In the genomic region with DNA sequence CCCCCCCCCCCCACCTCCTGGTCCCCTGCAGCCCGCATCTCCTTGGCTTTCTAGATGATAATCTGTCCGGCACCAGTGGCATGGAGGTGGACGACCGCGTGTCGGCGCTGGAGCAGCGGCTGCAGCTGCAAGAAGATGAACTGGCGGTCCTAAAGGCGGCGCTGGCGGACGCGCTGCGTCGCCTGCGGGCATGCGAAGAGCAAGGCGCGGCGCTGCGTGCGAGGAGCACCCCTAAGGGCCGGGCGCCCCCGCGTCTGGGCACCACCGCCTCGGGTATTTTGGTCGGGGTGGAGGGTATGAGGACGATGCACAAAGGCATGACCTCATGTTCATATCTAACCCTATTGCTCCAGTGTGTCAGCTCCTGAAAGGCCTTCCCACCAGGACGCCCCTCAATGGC, we compare ENCODE assay signal across 8 mouse cellular contexts. TPM values are rescaled to one million over a fixed set of nuclear protein-coding genes. Genes with fewer than 3 reads are reported as not detected.
DNase-seq lines count a peak whose midpoint lies in the region; ATAC-seq and TF ChIP-seq lines count a peak whose summit lies in the region.

No protein-coding gene starts in this region.

- TF ChIP-seq CTCF in lung, embryonic 14.5 days (IDR thresholded peaks at IDR 0.05; ENCODE audit: low read depth): peak; percentile 70

- DNase-seq in CD4-positive, CD25-positive, alpha-beta regulatory T cell, adult 2 months (ENCODE audit: low read depth, low spot score): peak; percentile 88
- peak; percentile 87 for DNase-seq in adrenal gland, postnatal 14 days
- DNase-seq in forebrain, embryonic 10.5 days (ENCODE audit: extremely low spot score, low spot score): peak; percentile 75
- peak; percentile 73 to 79 for DNase-seq in heart, postnatal 14 days
- DNase-seq in kidney, postnatal 25 days: peak; percentile 69 to 84
- DNase-seq in lung, embryonic 14.5 days: peak; percentile 82
- DNase-seq in thymus, postnatal 14 days: peak; percentile 67

- peak overlapping the region; percentile 22 for H3K27ac ChIP-seq in forebrain, embryonic 10.5 days
- H3K27ac ChIP-seq in lung, embryonic 14.5 days (ENCODE audit: low read depth): no peak overlapping the region
- H3K27ac ChIP-seq in neural tube, embryonic 14.5 days (ENCODE audit: low read depth, low read length): no peak overlapping the region

- intact Hi-C loops in heart, postnatal 14 days (cut with DNase I): loop anchor here (2.0 to 5.0 kb wide), 4 partner anchors 30 to 163 kb away; a partner anchor contains a TSS

- peak overlapping the region; percentile 48 for H3K4me2 ChIP-seq in lung, embryonic 14.5 days
- peak overlapping the region; percentile 67 for H3K4me2 ChIP-seq in neural tube, embryonic 14.5 days (ENCODE audit: low read depth, low read length)

- H3K9ac ChIP-seq in lung, embryonic 14.5 days: no peak overlapping the region
- 0 out of 2 replicates have a peak overlapping the region, but pooled peaks have one; percentile 11 for H3K9ac ChIP-seq in neural tube, embryonic 14.5 days (replicated peaks; ENCODE audit: low read depth, low read length)

- H3K4me1 ChIP-seq in forebrain, embryonic 10.5 days: peaks cover 57% of the 10 kb centered on the region
- no peaks in the 10 kb centered on the region; the same call in 1 of the 2 replicates for H3K4me1 ChIP-seq in lung, embryonic 14.5 days (ENCODE audit: insufficient read depth)
- peaks cover 16% of the 10 kb centered on the region for H3K4me1 ChIP-seq in neural tube, embryonic 14.5 days (ENCODE audit: control insufficient read depth, insufficient read depth, low read length)

- peak overlapping the region; percentile 49 for H3K4me3 ChIP-seq in forebrain, embryonic 10.5 days
- peak overlapping the region; percentile 14 for H3K4me3 ChIP-seq in lung, embryonic 14.5 days (ENCODE audit: low read depth, low read length)
- H3K4me3 ChIP-seq in neural tube, embryonic 14.5 days (ENCODE audit: low read depth, low read length): peak overlapping the region; percentile 26

- ATAC-seq in lung, embryonic 14.5 days (ENCODE audit: insufficient read depth): 0 out of 2 replicates have a peak, but pooled peaks have one; percentile 0
- no peak for ATAC-seq in neural tube, embryonic 14.5 days (ENCODE audit: low read depth)

- no peaks in the 10 kb centered on the region for H3K9me3 ChIP-seq in forebrain, embryonic 10.5 days
- H3K9me3 ChIP-seq in lung, embryonic 14.5 days (ENCODE audit: low read depth, low read length): peaks cover 8% of the 10 kb centered on the region; the same call in 1 of the 2 replicates
- no peaks in the 10 kb centered on the region for H3K9me3 ChIP-seq in neural tube, embryonic 14.5 days (ENCODE audit: control insufficient read depth, low read length)

- under 1% methylated on average over 32 of the region's 32 CpGs for WGBS in forebrain, embryonic 10.5 days
- 1% methylated on average over 30 of the region's 32 CpGs for WGBS in lung, embryonic 14.5 days
- under 1% methylated on average over 29 of the region's 32 CpGs for WGBS in neural tube, embryonic 14.5 days

- H3K27me3 ChIP-seq in forebrain, embryonic 10.5 days (ENCODE audit: poor library complexity, severe bottlenecking): peaks cover 64% of the 10 kb centered on the region
- H3K27me3 ChIP-seq in lung, embryonic 14.5 days (ENCODE audit: insufficient read depth, low read length): peaks cover 59% of the 10 kb centered on the region
- 0 out of 2 replicates have a peak, but pooled peaks cover 9% of the 10 kb centered on the region for H3K27me3 ChIP-seq in neural tube, embryonic 14.5 days (ENCODE audit: control insufficient read depth, insufficient read depth, low read length)

- 0 out of 2 replicates have a peak, but pooled peaks cover 7% of the 10 kb centered on the region for H3K36me3 ChIP-seq in forebrain, embryonic 10.5 days (replicated peaks)
- no peaks in the 10 kb centered on the region; the same call in 1 of the 2 replicates for H3K36me3 ChIP-seq in lung, embryonic 14.5 days (ENCODE audit: insufficient read depth)
- peaks cover 12% of the 10 kb centered on the region; the same call in 1 of the 2 replicates for H3K36me3 ChIP-seq in neural tube, embryonic 14.5 days (ENCODE audit: control insufficient read depth, insufficient read depth, low read length)

RNA-seq across cellular contexts. Expression of a gene that starts 3.0 kb away (rescaled TPM):
- total RNA-seq in adrenal gland, postnatal 14 days (2021): 36.9 and 46.6 TPM in 2 replicates
- 5.3 and 6.4 TPM in 2 replicates for polyA plus RNA-seq in forebrain, embryonic 10.5 days (2016; fragmentation: Nextera tagmentation; extraction: Ambion mirVana)
- 10 to 100 TPM; 37.9 to 43.0 TPM for total RNA-seq in heart, postnatal 14 days (2021)
- polyA plus RNA-seq in lung, embryonic 14.5 days (2014; fragmentation: Nextera tagmentation; extraction: Ambion mirVana): 2.6 and 2.7 TPM in 2 replicates
- 3.5 and 4.0 TPM in 2 replicates for polyA plus RNA-seq in neural tube, embryonic 14.5 days (2014; fragmentation: Nextera tagmentation; extraction: Ambion mirVana)

RNA-seq across cellular contexts. Expression of a gene that starts 13.2 kb away (rescaled TPM):
- 0.71 and 0.93 TPM in 2 replicates for total RNA-seq in adrenal gland, postnatal 14 days (2021)
- 0.22 and 0.25 TPM in 2 replicates for polyA plus RNA-seq in forebrain, embryonic 10.5 days (2016; fragmentation: Nextera tagmentation; extraction: Ambion mirVana)
- under 1 TPM; 0.37 to 0.55 TPM for total RNA-seq in heart, postnatal 14 days (2021)
- polyA plus RNA-seq in lung, embryonic 14.5 days (2014; fragmentation: Nextera tagmentation; extraction: Ambion mirVana): 0.26 and 0.85 TPM in 2 replicates
- 0.75 and 1.8 TPM in 2 replicates for polyA plus RNA-seq in neural tube, embryonic 14.5 days (2014; fragmentation: Nextera tagmentation; extraction: Ambion mirVana)

RNA-seq across cellular contexts. Expression of a gene that starts 29.7 kb away (rescaled TPM):
- total RNA-seq in adrenal gland, postnatal 14 days (2021): 79.1 and 87.8 TPM in 2 replicates
- 183 and 193 TPM in 2 replicates for polyA plus RNA-seq in forebrain, embryonic 10.5 days (2016; fragmentation: Nextera tagmentation; extraction: Ambion mirVana)
- total RNA-seq in heart, postnatal 14 days (2021): 10 to 100 TPM; 62.8 to 70.8 TPM
- 158 and 161 TPM in 2 replicates for polyA plus RNA-seq in lung, embryonic 14.5 days (2014; fragmentation: Nextera tagmentation; extraction: Ambion mirVana)
- polyA plus RNA-seq in neural tube, embryonic 14.5 days (2014; fragmentation: Nextera tagmentation; extraction: Ambion mirVana): 94.1 and 110 TPM in 2 replicates

RNA-seq across cellular contexts. Expression of a gene that starts 30.1 kb away (rescaled TPM):
- 13.2 and 15.2 TPM in 2 replicates for total RNA-seq in adrenal gland, postnatal 14 days (2021)
- 14.7 and 16.0 TPM in 2 replicates for polyA plus RNA-seq in forebrain, embryonic 10.5 days (2016; fragmentation: Nextera tagmentation; extraction: Ambion mirVana)
- 1 to 10 TPM; 5.9 to 6.1 TPM for total RNA-seq in heart, postnatal 14 days (2021)
- 12.5 and 13.1 TPM in 2 replicates for polyA plus RNA-seq in lung, embryonic 14.5 days (2014; fragmentation: Nextera tagmentation; extraction: Ambion mirVana)
- polyA plus RNA-seq in neural tube, embryonic 14.5 days (2014; fragmentation: Nextera tagmentation; extraction: Ambion mirVana): 18.6 and 21.2 TPM in 2 replicates

RNA-seq across cellular contexts. Expression of a gene that starts 33.2 kb away (rescaled TPM):
- total RNA-seq in adrenal gland, postnatal 14 days (2021): 9.7 and 12.4 TPM in 2 replicates
- polyA plus RNA-seq in forebrain, embryonic 10.5 days (2016; fragmentation: Nextera tagmentation; extraction: Ambion mirVana): 1.6 and 2.0 TPM in 2 replicates
- 10 to 100 TPM in 1 of 2 experiments, 1 to 10 TPM in 1; 9.9 to 11.2 TPM for total RNA-seq in heart, postnatal 14 days (2021)
- polyA plus RNA-seq in lung, embryonic 14.5 days (2014; fragmentation: Nextera tagmentation; extraction: Ambion mirVana): 1.6 and 2.2 TPM in 2 replicates
- polyA plus RNA-seq in neural tube, embryonic 14.5 days (2014; fragmentation: Nextera tagmentation; extraction: Ambion mirVana): 2.9 and 3.4 TPM in 2 replicates
